Comparison of ENCODE assay signal across 24 mouse cellular contexts in the genomic region with DNA sequence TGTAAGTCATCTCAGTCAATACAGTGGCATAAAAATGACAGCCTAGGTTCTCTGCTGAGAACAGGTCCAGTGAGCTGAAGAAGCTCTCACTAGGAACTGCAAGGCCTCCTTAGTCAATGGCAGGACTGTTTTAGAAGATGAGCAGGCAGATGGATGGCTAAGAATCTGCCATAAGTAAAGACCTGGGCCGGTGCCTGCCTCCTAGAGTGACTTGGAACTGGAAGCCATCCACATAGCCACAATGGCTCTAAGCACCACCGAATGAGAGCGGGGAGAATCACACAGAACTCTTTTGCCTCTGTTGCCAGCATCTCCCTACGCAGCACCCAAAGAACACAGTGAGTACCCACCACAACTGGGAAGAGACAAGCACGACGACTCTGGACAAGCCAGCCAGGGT. TPM values are rescaled to one million over a fixed set of nuclear protein-coding genes. Genes with fewer than 3 reads are reported as not detected.
DNase-seq lines count a peak whose midpoint lies in the region; ATAC-seq and TF ChIP-seq lines count a peak whose summit lies in the region.
"Had no signal": no experiment of that assay in that cellular context is flagged by ENCODE, and none has a peak within 500 bp of the region (broad histone marks: within the 10 kb centered on the region; RNA-seq: fewer than 3 reads in every experiment).

No protein-coding gene starts in this region.

- H3K27me3 ChIP-seq in midbrain, embryonic 11.5 days (ENCODE audit: control insufficient read depth, insufficient read depth, low read length), result peaks cover 9% of the 10 kb centered on the region
- peaks cover 19% of the 10 kb centered on the region; the same call in 1 of the 2 replicates for H3K27me3 ChIP-seq in midbrain, embryonic 13.5 days
- H3K27me3 ChIP-seq in small intestine, adult 2 months (ENCODE audit: control insufficient read depth, insufficient read depth, low read length), result no peaks in the 10 kb centered on the region
- no peaks in the 10 kb centered on the region for H3K27me3 ChIP-seq in neural tube, embryonic 15.5 days (replicated peaks)
- H3K27me3 ChIP-seq: embryonic facial prominence, embryonic 15.5 days had no signal

- H3K4me3 ChIP-seq in midbrain, embryonic 11.5 days (ENCODE audit: low read depth, low read length), result no peak overlapping the region
- H3K4me3 ChIP-seq in midbrain, embryonic 13.5 days (replicated peaks), result no peak overlapping the region
- H3K4me3 ChIP-seq in small intestine, adult 2 months (ENCODE audit: low read depth, low read length), result peak overlapping the region; percentile 21; the same call in 1 of the 2 replicates
- H3K4me3 ChIP-seq in neural tube, embryonic 15.5 days (replicated peaks), result no peak overlapping the region
- H3K4me3 ChIP-seq: embryonic facial prominence, embryonic 15.5 days; erythroblast, embryonic 14.5 days; forebrain, embryonic 10.5 days; gastrocnemius, adult 2 months; heart, embryonic 13.5 days; hindbrain, embryonic 12.5 days had no signal

- no peak for TF ChIP-seq CTCF in small intestine, adult 2 months (IDR thresholded peaks at IDR 0.05; ENCODE audit: extremely low read depth, insufficient read length, insufficient replicate concordance, low read depth, low read length)

- peaks cover 9% of the 10 kb centered on the region; the same call in 1 of the 2 replicates for H3K4me1 ChIP-seq in midbrain, embryonic 11.5 days (ENCODE audit: control insufficient read depth, insufficient read depth, low read length)
- H3K4me1 ChIP-seq in midbrain, embryonic 13.5 days (replicated peaks), result peaks cover 19% of the 10 kb centered on the region
- H3K4me1 ChIP-seq in small intestine, adult 2 months (ENCODE audit: control insufficient read depth, insufficient read depth, insufficient read length, low read length), result 0 out of 2 replicates have a peak, but pooled peaks cover 3% of the 10 kb centered on the region
- H3K4me1 ChIP-seq in neural tube, embryonic 15.5 days, result peaks cover 22% of the 10 kb centered on the region

- no peak overlapping the region for H3K4me2 ChIP-seq in midbrain, embryonic 11.5 days
- H3K4me2 ChIP-seq in midbrain, embryonic 13.5 days (replicated peaks), result no peak overlapping the region
- no peak overlapping the region for H3K4me2 ChIP-seq in neural tube, embryonic 15.5 days
- H3K4me2 ChIP-seq: embryonic facial prominence, embryonic 15.5 days; heart, embryonic 13.5 days; hindbrain, embryonic 12.5 days had no signal

- no peak for ATAC-seq in cerebellum, adult (ENCODE audit: insufficient number of reproducible peaks, low FRiP score, low TSS enrichment)
- no peak for ATAC-seq in midbrain, embryonic 11.5 days (ENCODE audit: low FRiP score)
- no peak for ATAC-seq in midbrain, embryonic 13.5 days
- no peak for ATAC-seq in neural tube, embryonic 15.5 days (ENCODE audit: low FRiP score)
- ATAC-seq: activated CD4-positive, CD25-positive, alpha-beta regulatory T cell, adult 4 months; forebrain, embryonic 14.5 days; hindbrain, embryonic 16.5 days; inflammation-experienced regulatory T-cells, adult 6 months; intestine, postnatal 0 days; Patski had no signal

- no peak overlapping the region for H3K27ac ChIP-seq in midbrain, embryonic 11.5 days (ENCODE audit: low read depth, low read length)
- H3K27ac ChIP-seq in midbrain, embryonic 13.5 days, result no peak overlapping the region
- H3K27ac ChIP-seq in small intestine, adult 2 months (ENCODE audit: insufficient read depth, low read depth, low read length), result no peak overlapping the region
- no peak overlapping the region for H3K27ac ChIP-seq in neural tube, embryonic 15.5 days (replicated peaks)
- H3K27ac ChIP-seq: embryonic facial prominence, embryonic 15.5 days; forebrain, embryonic 10.5 days; gastrocnemius, adult 2 months; heart, embryonic 13.5 days; hindbrain, embryonic 12.5 days had no signal

- no peak overlapping the region for H3K9ac ChIP-seq in midbrain, embryonic 11.5 days (ENCODE audit: low read length)
- H3K9ac ChIP-seq in midbrain, embryonic 13.5 days (replicated peaks), result no peak overlapping the region
- H3K9ac ChIP-seq in neural tube, embryonic 15.5 days (replicated peaks), result no peak overlapping the region
- H3K9ac ChIP-seq: embryonic facial prominence, embryonic 15.5 days; heart, embryonic 13.5 days; hindbrain, embryonic 12.5 days had no signal

- H3K9me3 ChIP-seq in midbrain, embryonic 11.5 days (ENCODE audit: control insufficient read depth, low read length), result no peaks in the 10 kb centered on the region
- H3K9me3 ChIP-seq in midbrain, embryonic 13.5 days, result no peaks in the 10 kb centered on the region
- H3K9me3 ChIP-seq in neural tube, embryonic 15.5 days (replicated peaks), result no peaks in the 10 kb centered on the region
- H3K9me3 ChIP-seq: embryonic facial prominence, embryonic 15.5 days; forebrain, embryonic 10.5 days; heart, embryonic 13.5 days; hindbrain, embryonic 12.5 days had no signal

- no peak for TF ChIP-seq POLR2A in small intestine, adult 2 months (IDR thresholded peaks at IDR 0.05; ENCODE audit: low read depth, low read length)

- WGBS in midbrain, embryonic 11.5 days, result 87% methylated on average over 6 of the region's 6 CpGs
- WGBS in midbrain, embryonic 13.5 days, result 91% methylated on average over 6 of the region's 6 CpGs
- 82% methylated on average over 6 of the region's 6 CpGs for WGBS in small intestine, adult 2 months
- WGBS in neural tube, embryonic 15.5 days, result 90% methylated on average over 6 of the region's 6 CpGs

- no peaks in the 10 kb centered on the region for H3K36me3 ChIP-seq in midbrain, embryonic 11.5 days (ENCODE audit: control insufficient read depth, insufficient read depth, low read length)
- H3K36me3 ChIP-seq in midbrain, embryonic 13.5 days, result no peaks in the 10 kb centered on the region
- H3K36me3 ChIP-seq in small intestine, adult 2 months (ENCODE audit: control insufficient read depth, insufficient read depth, low read length), result no peaks in the 10 kb centered on the region
- H3K36me3 ChIP-seq in neural tube, embryonic 15.5 days, result no peaks in the 10 kb centered on the region
- H3K36me3 ChIP-seq: embryonic facial prominence, embryonic 15.5 days; forebrain, embryonic 10.5 days; heart, embryonic 13.5 days; hindbrain, embryonic 12.5 days had no signal

- peak; percentile 37 to 40 for DNase-seq in cerebellum, adult 18-20 months
- peak; percentile 2 for DNase-seq in midbrain, embryonic 11.5 days (ENCODE audit: low spot score, missing footprints)
- peak; percentile 63 to 76 for DNase-seq in cerebellum, postnatal 10 days
- DNase-seq in Muller cell, postnatal 12 days (ENCODE audit: inconsistent ontology term), result no peak
- DNase-seq: adrenal gland, postnatal 14 days; embryo, embryonic 11 days; gastrocnemius, adult 2 months; gastrocnemius, postnatal 36 days; heart, postnatal 4 days had no signal

RNA-seq across cellular contexts. Expression of a gene that starts 3.6 kb away (rescaled TPM):
- polyA plus RNA-seq in midbrain, embryonic 11.5 days (2014; fragmentation: Nextera tagmentation; extraction: Ambion mirVana), result 6.1 and 7.5 TPM in 2 replicates
- 6.5 and 8.2 TPM in 2 replicates for polyA plus RNA-seq in midbrain, embryonic 13.5 days (2015; fragmentation: Nextera tagmentation; extraction: Ambion mirVana)
- polyA plus RNA-seq in small intestine, adult 2 months (2012; rRNA removed), result 1.8 and 3.0 TPM in 2 replicates
- 16.2 and 18.9 TPM in 2 replicates for polyA plus RNA-seq in neural tube, embryonic 15.5 days (2015; fragmentation: Nextera tagmentation; extraction: Ambion mirVana)

RNA-seq across cellular contexts. Expression of a gene that starts 47.3 kb away (rescaled TPM):
- 33.3 and 34.0 TPM in 2 replicates for polyA plus RNA-seq in midbrain, embryonic 11.5 days (2014; fragmentation: Nextera tagmentation; extraction: Ambion mirVana)
- 20.4 and 24.3 TPM in 2 replicates for polyA plus RNA-seq in midbrain, embryonic 13.5 days (2015; fragmentation: Nextera tagmentation; extraction: Ambion mirVana)
- polyA plus RNA-seq in small intestine, adult 2 months (2012; rRNA removed), result 14.4 and 31.8 TPM in 2 replicates
- polyA plus RNA-seq in neural tube, embryonic 15.5 days (2015; fragmentation: Nextera tagmentation; extraction: Ambion mirVana), result 20.5 and 26.7 TPM in 2 replicates
